In the genomic region with DNA sequence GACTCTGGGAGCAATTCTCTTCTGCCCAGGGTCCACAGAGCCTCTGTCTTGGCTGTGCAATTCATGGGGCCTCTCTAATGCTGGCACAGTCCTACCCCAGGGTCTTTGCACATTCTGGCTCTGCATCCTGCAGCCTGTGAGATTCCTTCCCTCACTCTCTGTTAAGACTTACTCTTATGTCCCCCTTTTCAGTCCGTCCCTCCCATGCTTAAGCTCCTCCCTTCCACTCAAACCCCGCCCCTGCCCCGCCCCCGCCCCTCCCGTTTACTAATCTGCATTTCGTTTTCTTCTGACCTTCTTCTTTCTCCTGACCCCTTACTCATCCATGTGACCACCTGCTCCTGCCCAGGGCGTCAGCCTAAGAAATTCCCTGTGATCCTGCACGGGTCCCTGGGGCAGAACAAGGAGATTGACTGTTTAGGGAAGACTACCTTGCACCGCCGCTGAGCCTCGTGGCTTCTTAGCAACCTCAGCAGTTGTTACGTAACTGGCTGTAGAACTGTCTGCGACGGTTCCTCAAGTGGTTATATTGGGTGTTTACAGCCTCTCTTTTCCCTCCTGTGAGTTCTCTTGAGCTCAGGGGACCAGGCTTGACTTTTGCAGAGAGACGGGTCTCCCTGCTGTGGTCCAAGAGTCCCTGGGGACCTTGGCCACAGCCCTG, we compare ENCODE assay signal across 8 mouse cellular contexts. TPM values are rescaled to one million over a fixed set of nuclear protein-coding genes. Genes with fewer than 3 reads are reported as not detected.
DNase-seq lines count a peak whose midpoint lies in the region; ATAC-seq and TF ChIP-seq lines count a peak whose summit lies in the region.

No protein-coding gene starts in this region.

- H3K4me3 ChIP-seq in kidney, embryonic 15.5 days (replicated peaks) = no peak overlapping the region
- peak overlapping the region; percentile 56 for H3K4me3 ChIP-seq in ES-Bruce4 (ENCODE audit: low read depth, low read length)
- H3K4me3 ChIP-seq in cortical plate, adult 2 months (ENCODE audit: insufficient read depth, low read length) = 0 out of 2 replicates have a peak overlapping the region, but pooled peaks have one; percentile 8
- no peak overlapping the region for H3K4me3 ChIP-seq in lung, embryonic 16.5 days (ENCODE audit: low read length)
- no peak overlapping the region for H3K4me3 ChIP-seq in hindbrain, embryonic 13.5 days
- H3K4me3 ChIP-seq in neural tube, embryonic 15.5 days (replicated peaks) = no peak overlapping the region

- peak; percentile 51; the same call in 1 of the 2 replicates for TF ChIP-seq EP300 in ES-Bruce4 (IDR thresholded peaks at IDR 0.05; ENCODE audit: insufficient read depth, low read depth, low read length)

- TF ChIP-seq POLR2A in ES-Bruce4 (IDR thresholded peaks at IDR 0.05; ENCODE audit: insufficient read depth, low read length) = no peak
- TF ChIP-seq POLR2A in cortical plate, adult 2 months (IDR thresholded peaks at IDR 0.05; ENCODE audit: extremely low read depth, insufficient read depth, low read length) = no peak

- WGBS in kidney, embryonic 15.5 days = 21% methylated on average over 15 of the region's 15 CpGs
- 15% methylated on average over 15 of the region's 15 CpGs for WGBS in lung, embryonic 16.5 days
- 19% methylated on average over 15 of the region's 15 CpGs for WGBS in hindbrain, embryonic 13.5 days
- WGBS in neural tube, embryonic 15.5 days = 15% methylated on average over 15 of the region's 15 CpGs

- ATAC-seq in kidney, embryonic 15.5 days (replicated peaks; ENCODE audit: low FRiP score) = no peak
- no peak for ATAC-seq in lung, embryonic 16.5 days (ENCODE audit: low read depth)
- ATAC-seq in hindbrain, embryonic 13.5 days (ENCODE audit: low FRiP score) = no peak
- ATAC-seq in neural tube, embryonic 15.5 days (ENCODE audit: low FRiP score) = no peak

- no peaks in the 10 kb centered on the region for H3K4me1 ChIP-seq in kidney, embryonic 15.5 days
- peaks cover 2% of the 10 kb centered on the region for H3K4me1 ChIP-seq in ES-Bruce4 (ENCODE audit: control insufficient read depth, insufficient read depth, low read length)
- peaks cover 6% of the 10 kb centered on the region for H3K4me1 ChIP-seq in cortical plate, adult 2 months (ENCODE audit: control insufficient read depth, insufficient read depth, low read length)
- no peaks in the 10 kb centered on the region for H3K4me1 ChIP-seq in lung, embryonic 16.5 days (replicated peaks; ENCODE audit: control insufficient read depth, insufficient read depth, low read length)
- H3K4me1 ChIP-seq in hindbrain, embryonic 13.5 days (replicated peaks) = no peaks in the 10 kb centered on the region
- H3K4me1 ChIP-seq in neural tube, embryonic 15.5 days = no peaks in the 10 kb centered on the region

- H3K27me3 ChIP-seq in kidney, embryonic 15.5 days = no peaks in the 10 kb centered on the region
- H3K27me3 ChIP-seq in ES-Bruce4 (ENCODE audit: control insufficient read depth, insufficient read depth, low read length, poor library complexity, severe bottlenecking) = no peaks in the 10 kb centered on the region
- H3K27me3 ChIP-seq in lung, embryonic 16.5 days (ENCODE audit: control insufficient read depth, insufficient read depth, low read depth, low read length) = no peaks in the 10 kb centered on the region
- no peaks in the 10 kb centered on the region for H3K27me3 ChIP-seq in hindbrain, embryonic 13.5 days
- H3K27me3 ChIP-seq in neural tube, embryonic 15.5 days (replicated peaks) = no peaks in the 10 kb centered on the region

- DNase-seq in kidney, adult 18-20 months = peak; percentile 35
- no peak for DNase-seq in cerebellum, adult 11 months

- no peaks in the 10 kb centered on the region for H3K9me3 ChIP-seq in kidney, embryonic 15.5 days (replicated peaks)
- H3K9me3 ChIP-seq in ES-Bruce4 (replicated peaks; ENCODE audit: control insufficient read depth, insufficient read depth, low read length, poor library complexity, severe bottlenecking) = no peaks in the 10 kb centered on the region
- no peaks in the 10 kb centered on the region; the same call in 1 of the 2 replicates for H3K9me3 ChIP-seq in lung, embryonic 16.5 days (ENCODE audit: control insufficient read depth, low read length)
- H3K9me3 ChIP-seq in hindbrain, embryonic 13.5 days = no peaks in the 10 kb centered on the region
- H3K9me3 ChIP-seq in neural tube, embryonic 15.5 days (replicated peaks) = no peaks in the 10 kb centered on the region

- no peak overlapping the region for H3K4me2 ChIP-seq in kidney, embryonic 15.5 days
- peak overlapping the region; percentile 25 for H3K4me2 ChIP-seq in lung, embryonic 16.5 days (ENCODE audit: low read depth, low read length)
- no peak overlapping the region for H3K4me2 ChIP-seq in hindbrain, embryonic 13.5 days
- no peak overlapping the region for H3K4me2 ChIP-seq in neural tube, embryonic 15.5 days

- H3K9ac ChIP-seq in kidney, embryonic 15.5 days = no peak overlapping the region
- no peak overlapping the region for H3K9ac ChIP-seq in ES-Bruce4 (ENCODE audit: low read depth, poor library complexity, severe bottlenecking)
- H3K9ac ChIP-seq in lung, embryonic 16.5 days (ENCODE audit: low read length) = 0 out of 2 replicates have a peak overlapping the region, but pooled peaks have one; percentile 2
- H3K9ac ChIP-seq in hindbrain, embryonic 13.5 days = no peak overlapping the region
- no peak overlapping the region for H3K9ac ChIP-seq in neural tube, embryonic 15.5 days (replicated peaks)

- peaks cover 16% of the 10 kb centered on the region for H3K36me3 ChIP-seq in kidney, embryonic 15.5 days
- H3K36me3 ChIP-seq in ES-Bruce4 (ENCODE audit: control insufficient read depth, insufficient read depth, low read length, poor library complexity, severe bottlenecking) = no peaks in the 10 kb centered on the region
- H3K36me3 ChIP-seq in lung, embryonic 16.5 days (ENCODE audit: control insufficient read depth, insufficient read depth, low read length) = peaks cover 4% of the 10 kb centered on the region; the same call in 1 of the 2 replicates
- H3K36me3 ChIP-seq in hindbrain, embryonic 13.5 days = peaks cover 27% of the 10 kb centered on the region
- peaks cover 19% of the 10 kb centered on the region for H3K36me3 ChIP-seq in neural tube, embryonic 15.5 days

- H3K27ac ChIP-seq in kidney, embryonic 15.5 days = no peak overlapping the region
- H3K27ac ChIP-seq in ES-Bruce4 (ENCODE audit: insufficient read depth, low read length) = peak overlapping the region; percentile 47
- H3K27ac ChIP-seq in cortical plate, adult 2 months (ENCODE audit: insufficient read depth, low read length) = peak overlapping the region; percentile 69
- no peak overlapping the region for H3K27ac ChIP-seq in lung, embryonic 16.5 days (ENCODE audit: low read length)
- H3K27ac ChIP-seq in hindbrain, embryonic 13.5 days = no peak overlapping the region
- H3K27ac ChIP-seq in neural tube, embryonic 15.5 days (replicated peaks) = no peak overlapping the region

- no peak for TF ChIP-seq CTCF in ES-Bruce4 (IDR thresholded peaks at IDR 0.05; ENCODE audit: low read depth, low read length)
- no peak for TF ChIP-seq CTCF in cortical plate, adult 2 months (IDR thresholded peaks at IDR 0.05; ENCODE audit: extremely low read depth, insufficient read depth, low read length)

RNA-seq across cellular contexts. Expression of a gene that starts 10.5 kb away (rescaled TPM):
- 0.32 and 0.36 TPM in 2 replicates for polyA plus RNA-seq in kidney, embryonic 15.5 days (2015; fragmentation: Nextera tagmentation; extraction: Ambion mirVana)
- polyA plus RNA-seq in ES-Bruce4 (2011; ENCODE audit: insufficient read depth, insufficient read length, low read depth, missing spikeins) = 0.15 and 0.20 TPM in 2 replicates
- 31.5 and 36.1 TPM in 2 replicates for polyA plus RNA-seq in cortical plate, adult 2 months (2012; rRNA removed)
- not detected in 2 replicates for polyA plus RNA-seq in lung, embryonic 16.5 days (2015; fragmentation: Nextera tagmentation; extraction: Ambion mirVana)
- polyA plus RNA-seq in hindbrain, embryonic 13.5 days (2015; fragmentation: Nextera tagmentation; extraction: Ambion mirVana) = 3.0 and 3.4 TPM in 2 replicates
- polyA plus RNA-seq in neural tube, embryonic 15.5 days (2015; fragmentation: Nextera tagmentation; extraction: Ambion mirVana) = 4.9 and 5.6 TPM in 2 replicates

RNA-seq across cellular contexts. Expression of a gene that starts 45.4 kb away (rescaled TPM):
- 36.0 and 40.7 TPM in 2 replicates for polyA plus RNA-seq in kidney, embryonic 15.5 days (2015; fragmentation: Nextera tagmentation; extraction: Ambion mirVana)
- 23.2 and 26.3 TPM in 2 replicates for polyA plus RNA-seq in ES-Bruce4 (2011; ENCODE audit: insufficient read depth, insufficient read length, low read depth, missing spikeins)
- 51.5 and 51.8 TPM in 2 replicates for polyA plus RNA-seq in cortical plate, adult 2 months (2012; rRNA removed)
- 31.2 and 31.8 TPM in 2 replicates for polyA plus RNA-seq in lung, embryonic 16.5 days (2015; fragmentation: Nextera tagmentation; extraction: Ambion mirVana)
- polyA plus RNA-seq in hindbrain, embryonic 13.5 days (2015; fragmentation: Nextera tagmentation; extraction: Ambion mirVana) = 60.0 and 62.4 TPM in 2 replicates
- 92.1 and 103 TPM in 2 replicates for polyA plus RNA-seq in neural tube, embryonic 15.5 days (2015; fragmentation: Nextera tagmentation; extraction: Ambion mirVana)

Comparison
In these comparisons a context has a peak if more than half of its experiments do, and no peak if none do; other contexts are left out.
1. H3K27ac ChIP-seq: peak in ES-Bruce4 (single experiment) and cortical plate, adult 2 months (single experiment); none in kidney, embryonic 15.5 days (single experiment), lung, embryonic 16.5 days (single experiment), hindbrain, embryonic 13.5 days (single experiment) and neural tube, embryonic 15.5 days (single experiment).
2. H3K4me3 ChIP-seq: peak in ES-Bruce4 (single experiment) and cortical plate, adult 2 months (single experiment); none in kidney, embryonic 15.5 days (single experiment), lung, embryonic 16.5 days (single experiment), hindbrain, embryonic 13.5 days (single experiment) and neural tube, embryonic 15.5 days (single experiment).